Mouse (Mus musculus) T-helper 1 cell (primary cell): ENCODE measurements around the gene 1110059G10Rik.

Source experiments
- in situ Hi-C: fragments of 300-600 bp; cut with MboI, MseI; formaldehyde crosslinking; loops from one replicate; pipeline ENCODE4 v1.15.1; 2025; ENCODE audit warnings: high pct_unique_total_duplicates

1110059G10Rik gene

DNA sequence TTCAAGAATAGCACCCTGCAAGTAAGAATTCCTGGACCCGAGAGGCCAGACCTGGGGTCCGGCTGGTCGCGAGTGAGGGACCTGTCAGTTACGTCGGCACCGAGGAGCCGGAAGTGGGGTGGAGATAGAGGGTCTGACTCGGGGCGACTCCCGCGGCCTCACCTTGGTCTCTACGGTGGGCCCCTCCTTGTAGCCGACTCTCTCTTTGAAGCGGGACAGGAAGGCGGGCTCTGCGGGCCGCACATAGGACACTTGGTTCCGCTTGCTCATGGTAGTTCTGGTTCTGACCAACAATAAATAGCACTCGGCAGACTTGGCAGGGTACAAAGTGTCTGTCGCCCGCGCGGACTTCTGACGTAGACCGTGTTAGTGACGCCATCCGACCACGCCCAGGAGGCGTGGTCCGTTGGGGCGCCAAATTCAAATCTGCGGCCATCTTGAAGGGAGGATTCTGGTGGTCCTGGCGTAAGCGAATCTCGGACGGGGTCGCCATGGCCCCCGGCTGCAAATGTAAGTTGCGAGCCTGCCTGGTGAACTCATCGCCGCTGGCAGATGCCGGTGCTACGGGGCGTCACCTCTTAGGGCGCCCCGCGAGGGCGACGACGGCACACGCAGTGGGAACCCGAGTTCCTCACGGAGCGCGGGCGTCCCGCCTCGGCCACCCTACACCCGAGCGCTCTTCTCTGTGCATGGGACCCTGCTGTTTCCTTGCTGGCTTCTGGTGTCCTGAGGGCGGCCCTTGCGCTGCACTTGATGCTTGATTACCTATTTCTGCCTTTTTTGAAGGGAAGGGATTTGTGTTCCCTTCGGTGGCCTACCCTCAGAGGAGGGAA, at the start of gene 1110059G10Rik, which contains the start of gene Kif15:
Gene 1110059G10Rik (minus strand): TSS at position 358 of the 833 bp plus-strand sequence.
Gene Kif15 (plus strand): TSS at position 404 of the 833 bp plus-strand sequence.
- in situ Hi-C loops: loop anchor here (5.0 kb wide), 1 partner anchor 214 kb away; no protein-coding TSS in a partner anchor

DNA sequence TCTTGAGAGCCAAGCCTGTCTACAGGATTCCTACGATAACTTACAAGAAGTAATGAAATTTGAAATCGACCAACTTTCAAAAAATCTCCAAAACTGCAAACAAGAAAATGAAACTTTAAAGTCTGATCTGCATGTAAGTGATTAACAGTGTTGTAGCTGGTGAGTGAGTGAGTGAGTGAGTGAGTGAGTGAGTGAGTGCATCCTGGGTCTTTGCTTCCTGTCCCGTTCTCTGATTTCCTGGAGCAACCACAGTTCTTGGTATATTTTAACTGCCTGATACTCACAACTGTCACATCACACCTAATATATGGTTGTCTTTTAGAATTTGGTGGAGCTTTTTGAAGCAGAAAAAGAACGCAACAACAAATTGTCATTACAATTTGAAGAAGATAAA, 48.4 kb upstream of the 1110059G10Rik start:
- in situ Hi-C loops: no loop called here

DNA sequence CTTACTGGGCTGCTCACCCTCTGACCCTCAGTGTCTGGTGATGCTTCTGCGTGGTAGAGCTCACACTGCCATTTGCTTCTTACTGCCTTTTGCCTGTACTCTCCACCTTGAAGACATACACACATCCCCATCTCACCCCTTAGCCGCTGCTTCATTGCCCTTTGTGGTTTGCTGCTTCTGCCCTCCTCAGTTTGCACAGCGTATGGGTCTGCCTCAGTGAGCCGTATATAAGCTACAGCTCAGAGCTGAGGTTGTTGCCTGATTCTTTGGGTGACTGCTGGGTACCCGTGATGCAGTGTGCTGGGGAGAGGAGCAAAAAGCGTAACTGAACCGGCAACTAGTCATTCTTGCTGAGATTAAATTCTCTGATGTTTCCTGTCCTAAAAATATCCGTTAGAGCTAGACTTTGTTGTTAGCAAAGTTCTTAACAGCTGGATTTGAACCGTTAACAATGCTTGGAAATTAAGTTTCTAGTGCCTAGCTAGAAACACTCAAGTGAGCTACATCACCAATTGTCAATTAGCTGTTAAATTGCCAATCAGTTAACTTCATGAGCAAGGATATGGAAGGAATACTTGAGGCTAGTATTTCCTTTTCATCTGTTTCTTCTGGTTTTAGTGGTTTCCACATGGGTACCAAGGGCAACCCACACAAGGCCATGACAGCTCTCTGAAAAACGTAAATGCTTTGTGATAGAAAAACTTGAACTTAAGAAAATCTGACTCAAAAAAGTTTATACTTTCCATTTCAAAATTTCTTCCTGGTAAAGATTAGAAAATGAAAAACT, 47.8 kb upstream of the 1110059G10Rik start:
- in situ Hi-C loops: no loop called here

DNA sequence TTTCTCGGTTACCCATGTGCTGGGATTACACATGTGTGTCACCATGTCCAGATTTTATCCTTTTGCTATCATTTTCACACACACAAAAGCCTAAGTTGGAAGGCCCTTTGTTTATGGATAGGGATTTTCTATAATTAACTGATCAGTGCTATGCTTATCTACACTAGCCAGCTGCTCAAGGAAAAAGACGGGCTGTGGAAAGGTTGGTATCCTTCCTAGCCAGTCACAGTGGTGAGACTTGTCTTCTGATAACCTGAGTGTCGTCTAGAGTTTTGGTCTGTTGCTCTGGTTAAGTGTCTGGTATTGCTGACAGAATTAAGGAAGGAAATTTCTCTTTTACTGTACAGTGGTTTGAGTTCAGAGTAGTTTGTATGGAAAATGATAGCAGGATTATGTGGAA, 21.9 kb downstream of the 1110059G10Rik start:
- in situ Hi-C loops: no loop called here

DNA sequence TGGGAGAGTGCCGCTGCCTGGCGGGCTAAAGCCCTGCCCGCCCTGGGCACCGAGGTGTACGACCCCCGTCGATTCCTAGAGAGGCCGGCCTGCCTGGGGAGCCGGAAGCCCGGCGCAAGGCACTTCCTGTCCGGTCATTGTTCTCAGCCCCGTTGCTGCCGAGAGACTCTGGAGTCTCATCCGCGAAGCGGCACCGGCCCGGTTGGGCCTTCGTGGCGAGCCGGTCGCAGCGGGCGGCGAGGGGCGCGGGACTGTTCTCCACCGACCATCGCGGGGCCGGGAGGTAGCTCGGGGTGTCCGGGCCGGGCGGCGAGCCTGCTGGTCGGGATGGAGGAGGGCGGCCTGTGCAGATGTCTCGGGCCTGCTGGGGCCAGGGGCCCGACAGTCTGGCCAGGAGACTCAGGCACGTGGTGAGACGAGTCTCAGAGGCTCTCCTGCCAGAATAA, 27.8 kb downstream of the 1110059G10Rik start, which contains the start of gene Zfp105:
Gene Zfp105 (plus strand): TSS at position 137 of the 446 bp plus-strand sequence.
- in situ Hi-C loops: no loop called here

DNA sequence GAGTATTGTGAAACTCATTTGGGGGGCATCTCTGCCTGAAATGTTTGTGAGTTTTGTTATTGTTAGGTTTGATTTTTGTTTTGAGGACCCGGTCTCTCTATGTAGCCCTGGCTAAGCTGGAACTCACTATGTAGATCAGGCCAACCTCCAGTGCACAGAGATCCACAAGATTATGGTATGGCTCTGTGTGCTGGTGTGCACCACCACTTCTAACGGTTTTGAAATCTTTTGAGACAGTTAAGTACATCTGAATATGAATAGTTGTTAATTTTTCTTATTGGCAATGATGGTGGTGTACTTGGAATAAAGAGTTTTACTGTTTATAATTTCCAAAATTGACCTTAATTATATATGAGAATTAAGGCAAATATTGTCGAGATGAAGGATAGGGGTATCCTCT, 28.4 kb downstream of the 1110059G10Rik start:
- in situ Hi-C loops: no loop called here

DNA sequence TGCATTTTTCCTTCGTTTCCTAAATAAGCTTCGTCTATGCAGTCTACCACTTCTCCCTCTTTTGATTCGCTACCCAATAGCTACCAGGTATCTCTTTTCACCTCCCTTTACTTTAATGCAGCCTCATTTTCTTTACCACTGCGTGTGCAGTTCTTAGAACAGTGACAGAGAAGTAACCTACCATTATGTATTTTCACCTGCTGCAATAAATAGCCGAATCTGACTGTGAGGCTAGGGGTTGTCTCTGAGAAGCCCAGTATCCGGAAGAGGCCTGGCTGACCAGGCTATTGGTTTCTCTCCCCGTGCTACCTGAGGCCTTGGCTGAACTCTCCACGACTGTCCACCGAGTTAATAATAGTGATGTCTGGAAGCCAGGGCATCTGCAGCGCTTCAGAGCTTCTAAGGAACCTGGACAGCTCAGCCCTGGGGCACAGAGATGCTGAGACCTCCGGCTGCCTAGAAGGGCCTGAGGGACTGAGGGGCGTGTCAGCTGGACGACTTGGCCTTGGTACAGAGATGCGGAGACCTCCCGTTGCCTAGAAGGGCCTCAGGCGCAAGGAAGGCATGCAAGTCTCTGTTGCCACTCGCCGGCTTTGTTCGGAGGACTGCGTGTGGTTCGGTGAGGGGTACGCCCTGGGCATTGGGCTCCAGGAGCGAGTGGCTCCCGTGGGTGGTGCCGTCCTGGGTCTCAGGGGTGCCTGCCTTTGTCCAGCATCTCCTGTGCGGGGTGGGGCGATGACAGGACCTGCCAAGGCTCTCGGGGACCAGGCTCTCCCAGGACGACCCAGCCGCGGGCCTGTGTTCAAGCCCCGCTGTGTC, 47.9 kb downstream of the 1110059G10Rik start:
- in situ Hi-C loops: no loop called here

DNA sequence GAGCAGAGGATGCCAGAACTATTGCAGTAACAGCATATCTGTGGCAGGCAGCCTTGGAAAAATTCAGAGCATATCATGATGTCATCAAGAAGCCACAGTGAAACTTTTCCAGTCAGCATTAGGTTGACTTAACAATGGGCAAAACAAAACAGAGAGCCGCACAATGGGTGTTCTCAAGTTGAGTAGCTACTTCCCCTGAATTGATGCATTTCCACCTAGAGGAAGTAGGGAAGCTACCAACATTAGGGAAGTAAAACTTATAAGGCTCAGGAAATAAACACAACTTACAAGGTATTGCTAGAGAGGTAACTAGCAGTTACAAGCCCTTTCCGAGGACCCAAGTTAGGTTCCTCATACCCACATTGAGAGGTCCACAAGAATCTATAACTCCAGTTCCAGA, 49.8 kb downstream of the 1110059G10Rik start:
- in situ Hi-C loops: no loop called here
